Mouse (Mus musculus) kidney, adult 11 months (tissue): Measurements from ENCODE around the gene Vmn2r14.
"Not testable (repeated sequence)": the region's sequence is repeated elsewhere in the genome, so short reads cannot be mapped to it uniquely, and the experiment has no call there.

Source experiments
- DNase-seq: peaks from one replicate; pipeline ENCODE4 v3.0.0; 2022

Vmn2r14 gene

DNA sequence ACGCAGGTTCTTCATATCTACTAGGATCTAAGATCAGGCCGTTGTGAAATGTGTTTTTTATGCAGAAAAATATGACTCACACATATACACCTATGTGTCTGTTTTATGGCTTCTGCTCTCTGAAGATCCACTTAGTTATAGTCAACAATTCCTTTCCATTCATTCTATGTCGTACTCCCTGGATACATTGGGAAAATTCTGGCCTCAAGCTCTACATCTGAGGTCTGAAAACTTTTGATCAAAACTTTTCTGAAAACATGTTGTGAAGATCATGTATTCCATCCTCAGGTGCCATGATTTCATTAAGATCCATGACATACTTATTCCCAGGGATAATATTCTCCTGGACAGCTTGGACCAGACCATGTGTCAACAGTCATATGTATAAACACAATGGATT, at the start of gene Vmn2r14:
Gene Vmn2r14, minus strand, starts transcription at position 101 of the 400 bp plus-strand sequence.
- DNase-seq: no peak

GRCm38 (mm10) chr5:109192099-109192498, 32.4 kb downstream of the Vmn2r14 start, which contains the start of gene Vmn2r13:
TSS of gene Vmn2r13 (minus strand) at chr5:109192199.
- DNase-seq: not testable (repeated sequence)

DNA sequence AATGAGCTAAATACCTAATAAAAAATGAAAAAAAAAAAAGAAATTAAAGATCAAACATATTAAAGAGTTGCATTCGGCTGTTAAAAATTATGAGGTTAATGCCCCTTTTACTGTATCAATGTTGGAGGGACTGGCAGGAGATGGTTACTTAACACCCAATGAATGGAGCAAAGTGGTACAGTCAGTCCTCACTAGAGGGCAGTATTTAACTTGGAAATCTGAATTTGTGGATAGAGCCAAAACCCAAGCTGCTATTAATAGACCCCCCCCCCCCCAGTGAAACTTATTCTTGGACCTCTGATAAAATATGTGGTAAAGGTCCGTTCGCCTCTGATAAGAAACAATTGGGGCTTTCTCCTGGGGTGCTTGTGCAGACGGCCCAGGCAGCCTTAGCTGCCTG, 57.7 kb downstream of the Vmn2r14 start:
- not testable (repeated sequence) for DNase-seq
